Mouse (Mus musculus): Measurements from ENCODE around the gene Tor4a.
A peak's percentile ranks its signal among the peaks of the same experiment; 100 is the strongest.

Tor4a gene

GRCm38 (mm10) chr2:25224766-25225752 is 28.4 kb upstream of the Tor4a start:
- peak; percentile 93 to 95 for DNase-seq (ENCODE audit: low spot score in 2 of 2)

- no peak for DNase-seq (ENCODE audit: low spot score in 2 of 2)
These were observed 27.7 kb upstream of the Tor4a start, which contains the start of gene Tubb4b for GRCm38 (mm10) chr2:25224492-25224765. Gene Tubb4b (minus strand): TSS chr2:25224702.

- peak; percentile 83 to 86 for DNase-seq (ENCODE audit: low spot score in 2 of 2)
These were observed 27.2 kb upstream of the Tor4a start for GRCm38 (mm10) chr2:25223681-25224491.

- DNase-seq (ENCODE audit: low spot score in 2 of 2), result no peak
These were observed 24.7 kb upstream of the Tor4a start for GRCm38 (mm10) chr2:25221331-25221772.

GRCm38 (mm10) chr2:25218445-25218844 is 21.8 kb upstream of the Tor4a start, which contains the start of gene Fam166a:
Gene Fam166a (plus strand): TSS chr2:25218745.
- no peak for DNase-seq (ENCODE audit: low spot score in 2 of 2)

GRCm38 (mm10) chr2:25217666-25218065 is 21.0 kb upstream of the Tor4a start:
- no peak for DNase-seq (ENCODE audit: low spot score in 2 of 2)

GRCm38 (mm10) chr2:25214444-25214843 is 17.8 kb upstream of the Tor4a start, which contains the start of gene Stpg3:
Gene Stpg3 (minus strand): TSS chr2:25214637.
- no peak for DNase-seq (ENCODE audit: low spot score in 2 of 2)

GRCm38 (mm10) chr2:25213266-25213865 is 16.7 kb upstream of the Tor4a start:
- DNase-seq (ENCODE audit: low spot score in 2 of 2), result no peak

- peak; percentile 87 to 88 for DNase-seq (ENCODE audit: low spot score in 2 of 2)
These were observed 14.5 kb upstream of the Tor4a start, which contains the start of gene Nelfb for GRCm38 (mm10) chr2:25211121-25211670. Gene Nelfb (minus strand): TSS chr2:25211489.

GRCm38 (mm10) chr2:25210686-25211085 is 14.0 kb upstream of the Tor4a start:
- DNase-seq (ENCODE audit: low spot score in 2 of 2), result no peak

GRCm38 (mm10) chr2:25207593-25207992 is 10.9 kb upstream of the Tor4a start:
- no peak for DNase-seq (ENCODE audit: low spot score in 2 of 2)

GRCm38 (mm10) chr2:25203631-25204214 is 7.0 kb upstream of the Tor4a start:
- DNase-seq (ENCODE audit: low spot score in 2 of 2), result peak in 1 of 2 experiments; percentile 21

GRCm38 (mm10) chr2:25200631-25201030 is 3.9 kb upstream of the Tor4a start:
- DNase-seq (ENCODE audit: low spot score in 2 of 2), result no peak

GRCm38 (mm10) chr2:25197946-25198345 is 1.3 kb upstream of the Tor4a start:
- no peak for DNase-seq (ENCODE audit: low spot score in 2 of 2)

- no peak for DNase-seq (ENCODE audit: low spot score in 2 of 2)
These were observed 505 bp upstream of the Tor4a start for GRCm38 (mm10) chr2:25197191-25197590.

GRCm38 (mm10) chr2:25195211-25196156 is 1.2 kb downstream of the Tor4a start:
- DNase-seq (ENCODE audit: low spot score in 2 of 2), result peak; percentile 62 to 76

- peak in 1 of 2 experiments; percentile 17 for DNase-seq (ENCODE audit: low spot score in 2 of 2)
These were observed 2.1 kb downstream of the Tor4a start for GRCm38 (mm10) chr2:25194486-25195171.

GRCm38 (mm10) chr2:25194006-25194405 is 2.7 kb downstream of the Tor4a start:
- DNase-seq (ENCODE audit: low spot score in 2 of 2), result no peak

GRCm38 (mm10) chr2:25193330-25193770 is 3.3 kb downstream of the Tor4a start:
- DNase-seq (ENCODE audit: low spot score in 2 of 2), result peak; percentile 61 to 76

All from spleen, postnatal 14 days (tissue).